Mouse (Mus musculus) naive thymus-derived CD4-positive, alpha-beta T cell, adult 2 months (primary cell): ENCODE results near the gene Cox20.

Source experiments
- DNase-seq: peaks from one replicate; pipeline ENCODE4 v3.0.0-alpha.2; 2011; ENCODE audit warnings: low read depth

Gene Cox20

DNA sequence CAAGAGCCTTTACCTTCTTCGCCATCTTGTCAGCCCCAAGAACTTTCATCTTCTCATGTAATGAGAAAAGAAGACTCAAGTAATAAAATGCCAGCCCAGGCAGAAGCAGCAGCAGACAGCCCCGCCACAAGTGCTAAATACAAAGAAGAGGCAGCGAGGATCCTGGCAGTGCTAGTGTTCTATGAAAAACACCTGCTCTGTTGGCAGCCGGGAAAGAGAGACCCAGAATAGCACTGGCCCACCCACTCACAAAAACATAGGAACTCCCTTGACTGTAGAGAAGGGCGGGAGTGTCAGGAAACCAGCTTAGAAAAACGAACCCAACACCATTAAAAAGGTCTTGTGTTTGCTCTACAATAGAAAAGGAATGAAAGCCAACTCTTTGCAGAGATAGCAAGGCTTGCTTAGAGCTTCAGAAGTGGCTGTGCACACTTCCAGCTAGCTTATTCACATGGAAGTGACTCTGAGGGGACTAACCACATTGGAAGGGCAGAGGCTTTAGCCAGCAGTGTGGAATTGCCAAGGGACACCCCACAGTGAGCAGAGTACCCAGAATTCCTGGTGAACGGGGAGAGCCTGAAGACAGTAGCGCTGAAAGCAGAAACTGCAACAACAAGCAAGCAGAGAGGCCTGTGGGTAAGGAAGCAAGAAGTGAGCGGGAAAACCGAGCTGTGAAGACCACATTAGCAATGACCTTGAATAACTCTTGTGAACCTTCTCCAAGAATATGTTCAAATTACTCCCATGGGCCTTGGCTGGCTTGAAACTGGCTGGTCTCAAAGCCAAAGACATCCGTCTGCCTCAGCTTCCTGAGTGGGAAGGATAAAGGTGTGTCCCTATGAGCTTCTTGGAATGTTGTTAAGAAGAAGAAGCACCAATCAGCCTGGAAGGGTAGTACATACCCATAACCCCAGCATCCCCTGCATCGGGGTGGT lies 39.1 kb downstream of the Cox20 start:
- no peak for DNase-seq

- DNase-seq = no peak
Observed at GRCm38 (mm10) chr1:178360264-178360663, 41.3 kb downstream of the Cox20 start.

GRCm38 (mm10) chr1:178360702-178361101 lies 41.8 kb downstream of the Cox20 start:
- DNase-seq = no peak

DNA sequence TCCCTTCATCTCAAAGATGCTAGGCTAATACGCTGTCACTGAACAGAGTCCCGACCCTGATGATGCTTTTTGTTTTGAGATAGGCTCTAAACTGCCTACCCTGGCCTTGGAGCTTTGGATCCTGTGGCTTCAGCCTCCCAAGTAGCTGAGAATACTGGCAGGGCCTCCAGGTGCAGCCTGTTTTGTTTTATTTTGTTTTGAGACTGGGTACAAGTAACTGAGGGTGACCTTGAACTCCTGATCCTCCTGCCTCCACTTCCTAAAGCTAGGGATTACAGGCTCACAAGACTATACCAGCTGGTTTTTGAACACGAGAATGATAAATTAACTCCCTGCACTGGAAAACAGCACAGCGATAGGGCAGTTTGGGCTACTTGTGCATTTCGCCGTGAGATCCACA lies 46.2 kb downstream of the Cox20 start:
- DNase-seq = no peak

DNA sequence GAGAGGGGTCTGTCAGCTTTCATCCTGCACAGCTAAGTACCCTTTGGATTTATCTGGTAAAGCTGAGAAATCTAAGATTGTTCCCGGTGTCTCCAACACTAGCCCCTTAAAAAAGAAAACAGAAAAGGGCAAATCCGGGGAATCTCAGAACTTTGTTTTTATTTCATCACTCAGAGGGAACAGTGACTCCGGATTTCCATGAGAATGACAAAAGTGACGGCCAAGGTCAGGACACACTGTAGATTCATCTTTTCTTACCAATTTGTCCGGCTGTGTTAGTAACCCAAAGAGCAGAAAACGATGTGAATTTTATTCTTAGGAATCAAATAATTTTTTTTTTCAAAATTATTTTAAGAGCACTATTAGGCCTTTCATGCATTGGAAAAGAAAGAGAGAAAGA lies 49.2 kb downstream of the Cox20 start:
- no peak for DNase-seq

DNA sequence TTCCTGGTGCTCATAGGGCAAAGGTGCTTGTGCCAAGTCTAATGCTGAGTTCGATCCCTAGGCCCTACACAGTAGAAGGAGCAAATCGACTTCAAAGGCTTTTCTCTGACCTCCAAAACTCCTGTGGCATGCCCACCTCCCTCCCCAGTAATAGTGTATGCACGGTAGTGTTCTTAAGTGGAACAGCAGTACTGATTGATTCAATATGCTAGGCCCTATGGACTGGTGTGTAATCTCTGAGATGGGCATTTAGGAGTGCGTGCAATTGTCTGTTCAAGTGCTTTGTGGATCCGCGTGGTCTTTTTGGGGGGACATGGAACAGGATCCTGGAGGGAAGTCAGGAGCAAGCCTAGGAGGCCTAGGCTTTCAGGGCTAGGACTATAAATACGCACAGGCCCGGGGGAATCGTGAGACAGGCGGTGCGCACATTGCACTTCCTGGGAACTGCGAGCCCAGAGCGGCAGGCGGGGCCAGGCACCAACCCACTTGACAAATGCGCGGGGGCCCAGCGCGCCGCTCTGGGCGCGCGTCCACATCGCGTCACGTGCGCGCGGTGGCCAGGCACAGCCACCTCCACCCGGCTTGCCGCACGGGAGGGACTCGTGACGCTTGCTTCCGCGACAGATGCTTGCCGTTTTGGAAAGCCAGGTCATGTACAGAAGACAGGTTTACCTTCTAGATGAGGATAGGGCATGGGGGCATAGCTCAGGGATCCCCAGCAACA lies 49.8 kb downstream of the Cox20 start:
- DNase-seq = peak; percentile 94

DNA sequence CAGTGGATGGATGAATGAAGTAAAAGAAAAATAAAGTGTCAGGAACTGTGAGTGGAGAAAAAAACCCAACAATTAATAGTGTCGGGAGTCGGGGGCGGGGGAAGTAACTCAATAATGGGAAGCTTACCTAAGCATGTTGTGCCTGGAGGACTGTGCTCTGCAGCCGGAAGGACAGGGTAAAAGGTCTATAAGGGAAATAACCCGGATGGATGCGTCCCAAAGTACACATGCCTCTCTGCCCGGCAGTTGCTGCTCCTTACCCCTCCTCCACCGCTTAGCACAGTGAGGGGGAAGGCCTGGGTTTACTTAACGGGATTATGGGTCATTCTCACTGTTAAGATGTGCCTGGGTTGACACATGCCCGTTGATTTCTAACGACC lies 50.3 kb downstream of the Cox20 start:
- DNase-seq = no peak
